9 mouse cellular contexts compared by ENCODE assay signal in the genomic region with DNA sequence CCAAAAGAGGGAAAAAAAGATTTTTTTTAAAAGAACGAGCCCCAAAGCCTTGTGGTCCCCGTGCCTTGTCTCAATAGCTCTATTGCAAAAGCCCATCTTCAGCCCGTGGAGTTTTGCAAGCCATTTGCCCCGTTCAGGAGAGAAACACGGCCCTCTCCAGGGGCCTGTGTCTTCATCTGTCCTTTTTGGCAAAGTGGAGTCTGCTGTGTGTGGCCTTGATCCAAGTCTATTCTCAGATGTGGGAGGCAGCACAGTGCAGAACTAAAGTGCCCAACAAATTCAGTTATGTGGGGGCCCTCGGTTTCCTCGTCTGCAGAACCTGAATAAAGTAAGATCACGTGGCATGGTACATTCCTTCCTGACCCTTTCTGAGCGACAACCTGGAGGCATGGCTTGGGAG. TPM values are rescaled to one million over a fixed set of nuclear protein-coding genes. Genes with fewer than 3 reads are reported as not detected.
A peak's percentile ranks its signal among the peaks of the same experiment; 100 is the strongest.
DNase-seq lines count a peak whose midpoint lies in the region; ATAC-seq lines count a peak whose summit lies in the region.
"Had no signal": no experiment of that assay in that cellular context is flagged by ENCODE, and none has a peak within 500 bp of the region (broad histone marks: within the 10 kb centered on the region; RNA-seq: fewer than 3 reads in every experiment).

No protein-coding gene starts in this region.

- peak overlapping the region; percentile 1; the same call in 1 of the 2 replicates for H3K27ac ChIP-seq in kidney, embryonic 16.5 days (ENCODE audit: low read length)
- peak overlapping the region; percentile 28; the same call in 1 of the 2 replicates for H3K27ac ChIP-seq in lung, embryonic 16.5 days (ENCODE audit: low read length)
- H3K27ac ChIP-seq in forebrain, embryonic 16.5 days (ENCODE audit: low read length), result no peak overlapping the region
- H3K27ac ChIP-seq in forebrain, embryonic 10.5 days, result no peak overlapping the region
- H3K27ac ChIP-seq: limb, embryonic 12.5 days had no signal

- no peak for ATAC-seq in kidney, embryonic 16.5 days (ENCODE audit: low FRiP score, low TSS enrichment)
- no peak for ATAC-seq in lung, embryonic 16.5 days (ENCODE audit: low read depth)
- no peak for ATAC-seq in forebrain, embryonic 16.5 days

- no peaks in the 10 kb centered on the region for H3K27me3 ChIP-seq in kidney, embryonic 16.5 days (ENCODE audit: insufficient read depth, low read length)
- H3K27me3 ChIP-seq in lung, embryonic 16.5 days (ENCODE audit: control insufficient read depth, insufficient read depth, low read depth, low read length), result no peaks in the 10 kb centered on the region
- no peaks in the 10 kb centered on the region for H3K27me3 ChIP-seq in forebrain, embryonic 16.5 days (replicated peaks; ENCODE audit: control insufficient read depth, insufficient read depth, low read length)
- no peaks in the 10 kb centered on the region for H3K27me3 ChIP-seq in forebrain, embryonic 10.5 days (ENCODE audit: poor library complexity, severe bottlenecking)
- H3K27me3 ChIP-seq: limb, embryonic 12.5 days had no signal

- DNase-seq in kidney, adult 11 months, result no peak
- peak; percentile 91 for DNase-seq in brain, adult 2 months (ENCODE audit: low read depth, low spot score)
- peak; percentile 49 to 68 for DNase-seq in frontal cortex, postnatal 36 days (ENCODE audit: low spot score in 2 of 2)
- no peak for DNase-seq in urinary bladder, adult 2 months (ENCODE audit: low spot score)
- DNase-seq in forebrain, embryonic 10.5 days (ENCODE audit: extremely low spot score, low spot score), result no peak

- no peaks in the 10 kb centered on the region for H3K9me3 ChIP-seq in kidney, embryonic 16.5 days (ENCODE audit: low read length)
- no peaks in the 10 kb centered on the region for H3K9me3 ChIP-seq in lung, embryonic 16.5 days (ENCODE audit: control insufficient read depth, low read length)
- H3K9me3 ChIP-seq in forebrain, embryonic 16.5 days (ENCODE audit: control insufficient read depth, low read length), result no peaks in the 10 kb centered on the region
- no peaks in the 10 kb centered on the region for H3K9me3 ChIP-seq in forebrain, embryonic 10.5 days
- H3K9me3 ChIP-seq: limb, embryonic 12.5 days had no signal

- no peak overlapping the region for H3K4me2 ChIP-seq in kidney, embryonic 16.5 days (replicated peaks; ENCODE audit: low read depth, low read length)
- no peak overlapping the region for H3K4me2 ChIP-seq in lung, embryonic 16.5 days (ENCODE audit: low read depth, low read length)
- H3K4me2 ChIP-seq in forebrain, embryonic 16.5 days (ENCODE audit: low read length), result no peak overlapping the region
- H3K4me2 ChIP-seq: limb, embryonic 12.5 days had no signal

- no peaks in the 10 kb centered on the region for H3K36me3 ChIP-seq in kidney, embryonic 16.5 days (ENCODE audit: insufficient read depth, low read length)
- no peaks in the 10 kb centered on the region for H3K36me3 ChIP-seq in lung, embryonic 16.5 days (ENCODE audit: control insufficient read depth, insufficient read depth, low read length)
- H3K36me3 ChIP-seq in forebrain, embryonic 16.5 days (ENCODE audit: control insufficient read depth, insufficient read depth), result no peaks in the 10 kb centered on the region
- H3K36me3 ChIP-seq in forebrain, embryonic 10.5 days (replicated peaks), result no peaks in the 10 kb centered on the region
- H3K36me3 ChIP-seq: limb, embryonic 12.5 days had no signal

- WGBS in kidney, embryonic 16.5 days, result 71% methylated on average over 9 of the region's 9 CpGs
- 53% methylated on average over 9 of the region's 9 CpGs for WGBS in lung, embryonic 16.5 days
- WGBS in forebrain, embryonic 16.5 days, result 68% methylated on average over 9 of the region's 9 CpGs
- WGBS in forebrain, embryonic 10.5 days, result 82% methylated on average over 9 of the region's 9 CpGs

- H3K4me3 ChIP-seq in kidney, embryonic 16.5 days (ENCODE audit: low read length), result no peak overlapping the region
- H3K4me3 ChIP-seq in lung, embryonic 16.5 days (ENCODE audit: low read length), result no peak overlapping the region
- no peak overlapping the region for H3K4me3 ChIP-seq in forebrain, embryonic 16.5 days (replicated peaks; ENCODE audit: low read length)
- no peak overlapping the region for H3K4me3 ChIP-seq in forebrain, embryonic 10.5 days
- H3K4me3 ChIP-seq: limb, embryonic 12.5 days had no signal

- H3K9ac ChIP-seq in kidney, embryonic 16.5 days (replicated peaks; ENCODE audit: low read length), result no peak overlapping the region
- 0 out of 2 replicates have a peak overlapping the region, but pooled peaks have one; percentile 8 for H3K9ac ChIP-seq in lung, embryonic 16.5 days (ENCODE audit: low read length)
- H3K9ac ChIP-seq in forebrain, embryonic 16.5 days (replicated peaks; ENCODE audit: low read depth, low read length), result no peak overlapping the region
- H3K9ac ChIP-seq: limb, embryonic 12.5 days had no signal

- peaks cover 16% of the 10 kb centered on the region for H3K4me1 ChIP-seq in kidney, embryonic 16.5 days (ENCODE audit: insufficient read depth, low read length)
- H3K4me1 ChIP-seq in lung, embryonic 16.5 days (replicated peaks; ENCODE audit: control insufficient read depth, insufficient read depth, low read length), result peaks cover 17% of the 10 kb centered on the region
- 0 out of 2 replicates have a peak, but pooled peaks cover 2% of the 10 kb centered on the region for H3K4me1 ChIP-seq in forebrain, embryonic 16.5 days (replicated peaks; ENCODE audit: control insufficient read depth, insufficient read depth, low read length)
- 0 out of 2 replicates have a peak, but pooled peaks cover 5% of the 10 kb centered on the region for H3K4me1 ChIP-seq in forebrain, embryonic 10.5 days
- H3K4me1 ChIP-seq: limb, embryonic 12.5 days had no signal

RNA-seq across cellular contexts. Expression of gene Tsen2, which starts 21.3 kb away (rescaled TPM):
- polyA plus RNA-seq in kidney, embryonic 16.5 days (2015; fragmentation: Nextera tagmentation; extraction: Ambion mirVana), result 35.0 and 35.2 TPM in 2 replicates
- polyA plus RNA-seq in lung, embryonic 16.5 days (2015; fragmentation: Nextera tagmentation; extraction: Ambion mirVana), result 23.9 and 24.8 TPM in 2 replicates
- polyA plus RNA-seq in forebrain, embryonic 16.5 days (2015; fragmentation: Nextera tagmentation; extraction: Ambion mirVana), result 42.8 and 44.2 TPM in 2 replicates
- 8.4 and 11.1 TPM in 2 replicates for polyA plus RNA-seq in urinary bladder, adult 2 months (2012; rRNA removed)
- polyA plus RNA-seq in forebrain, embryonic 10.5 days (2016; fragmentation: Nextera tagmentation; extraction: Ambion mirVana), result 37.7 and 39.9 TPM in 2 replicates

Comparison
In these comparisons a context has a peak if more than half of its experiments do, and no peak if none do; other contexts are left out.
1. H3K27ac ChIP-seq: peak in kidney, embryonic 16.5 days (single experiment) and lung, embryonic 16.5 days (single experiment); none in forebrain, embryonic 16.5 days (single experiment) and forebrain, embryonic 10.5 days (single experiment).
2. DNase-seq: peak in brain, adult 2 months (single experiment) and frontal cortex, postnatal 36 days (2 of 2); none in kidney, adult 11 months (single experiment), urinary bladder, adult 2 months (single experiment) and forebrain, embryonic 10.5 days (single experiment).